ENCODE assay signal across 8 mouse cellular contexts in the genomic region with DNA sequence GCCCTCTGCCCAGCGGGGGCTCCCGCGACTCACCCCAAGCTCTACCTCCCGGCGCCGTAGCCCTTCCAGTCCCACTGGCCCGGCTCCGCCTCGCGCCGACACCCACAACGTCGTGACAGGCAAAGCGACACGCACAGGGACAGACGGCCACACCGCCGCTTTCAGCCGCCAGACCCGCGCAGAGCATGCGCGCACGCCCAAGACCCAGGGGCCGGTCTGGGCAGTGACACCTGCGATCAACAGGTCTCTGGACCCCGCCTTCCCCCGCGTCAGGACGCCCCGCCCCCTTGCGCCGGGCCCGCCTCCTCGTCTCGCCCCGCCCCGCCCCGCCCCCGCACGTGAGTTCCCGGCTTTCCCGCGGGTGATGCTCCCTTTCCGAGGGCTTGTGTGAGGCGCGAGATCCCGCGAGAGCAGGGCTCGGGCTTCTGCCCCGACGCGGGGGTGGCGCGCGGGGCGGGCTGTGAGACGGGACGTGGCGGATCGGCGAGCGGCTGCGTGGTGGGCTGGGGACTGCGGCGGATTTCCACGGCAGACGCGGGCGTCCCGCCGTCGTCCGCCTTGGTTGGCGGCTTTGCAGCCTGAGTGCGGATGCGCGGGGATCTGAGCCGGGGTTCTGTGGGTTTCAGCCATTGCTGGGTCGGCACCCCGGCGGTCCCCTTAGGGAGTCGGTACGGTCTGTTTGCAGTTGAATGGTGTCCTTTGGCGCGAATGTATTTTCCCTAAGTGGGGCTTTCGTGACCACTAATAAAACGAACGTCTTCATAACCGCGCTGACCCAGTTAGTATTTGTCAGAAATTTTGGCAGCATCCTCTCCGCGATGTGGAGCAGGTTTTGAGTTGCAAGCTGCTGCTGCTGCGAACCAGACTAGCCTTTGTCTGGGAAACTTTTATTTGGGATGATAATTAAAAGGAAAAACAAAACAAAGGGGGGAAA. TPM values are rescaled to one million over a fixed set of nuclear protein-coding genes. Genes with fewer than 3 reads are reported as not detected.
A peak's percentile ranks its signal among the peaks of the same experiment; 100 is the strongest.
DNase-seq lines count a peak whose midpoint lies in the region; ATAC-seq and TF ChIP-seq lines count a peak whose summit lies in the region.

A gene (minus strand): TSS at position 262 of the 934 bp plus-strand sequence.

- peak within 1 kb of the TSS; percentile 65 for H3K4me3 ChIP-seq in lung, embryonic 15.5 days
- peak within 1 kb of the TSS; percentile 91 for H3K4me3 ChIP-seq in olfactory bulb, adult 2 months (ENCODE audit: insufficient read depth, low read depth, low read length)

- ATAC-seq in frontal cortex, adult (ENCODE audit: low TSS enrichment): peak; percentile 92
- peak; percentile 84 to 88 for ATAC-seq in hematopoietic stem cell, adult 5-6 weeks (replicated peaks in 1 of 2; ENCODE audit: insufficient read depth in 1 of 2, low FRiP score in 2 of 2, low TSS enrichment in 1 of 2, low read depth in 1 of 2, poor library complexity in 2 of 2, severe bottlenecking in 2 of 2)
- ATAC-seq in lung, embryonic 15.5 days (ENCODE audit: borderline replicate concordance, extremely low read depth, low FRiP score, low TSS enrichment): peak; percentile 96

- H3K36me3 ChIP-seq in lung, embryonic 15.5 days: no peaks in the 10 kb centered on the region

- peak within 1 kb of the TSS; percentile 77 for H3K4me2 ChIP-seq in lung, embryonic 15.5 days

- H3K9ac ChIP-seq in lung, embryonic 15.5 days: peak within 1 kb of the TSS; percentile 85

- peaks cover 23% of the 10 kb centered on the region for H3K4me1 ChIP-seq in lung, embryonic 15.5 days
- H3K4me1 ChIP-seq in olfactory bulb, adult 2 months (ENCODE audit: control insufficient read depth, insufficient read depth, low read length): no peaks in the 10 kb centered on the region

- peak; percentile 96 for TF ChIP-seq POLR2A in olfactory bulb, adult 2 months (IDR thresholded peaks at IDR 0.05; ENCODE audit: insufficient read depth, low read depth, low read length)

- DNase-seq in Muller cell, postnatal 12 days (ENCODE audit: inconsistent ontology term): peak; percentile 99
- peak; percentile 93 for DNase-seq in cerebellum, adult 9-10 months
- DNase-seq in layer of hippocampus, adult 9-10 months (ENCODE audit: low spot score): peak; percentile 79
- DNase-seq in thymus, adult 18-20 months: peak; percentile 79 to 82

- WGBS in lung, embryonic 15.5 days: under 1% methylated on average over 74 of the region's 94 CpGs
- whole genome bisulfite sequencing in olfactory bulb, adult 2 months: under 1% methylated on average over 93 of the region's 94 CpGs

- H3K27ac ChIP-seq in lung, embryonic 15.5 days: peak within 1 kb of the TSS; percentile 93
- peak within 1 kb of the TSS; percentile 93 for H3K27ac ChIP-seq in olfactory bulb, adult 2 months (ENCODE audit: insufficient read depth, low read depth, low read length)

- no peaks in the 10 kb centered on the region for H3K27me3 ChIP-seq in lung, embryonic 15.5 days

- H3K9me3 ChIP-seq in lung, embryonic 15.5 days: no peaks in the 10 kb centered on the region

- TF ChIP-seq CTCF in olfactory bulb, adult 2 months (IDR thresholded peaks at IDR 0.05; ENCODE audit: insufficient read depth, low read depth, low read length): no peak

RNA-seq across cellular contexts. Expression of the gene that starts here (rescaled TPM):
- 14.6 and 18.9 TPM in 2 replicates for total RNA-seq in hematopoietic stem cell, adult 5-6 weeks (2017)
- 6.9 and 8.7 TPM in 2 replicates for polyA plus RNA-seq in lung, embryonic 15.5 days (2015; fragmentation: Nextera tagmentation; extraction: Ambion mirVana)
- polyA plus RNA-seq in olfactory bulb, adult 2 months (2012; ENCODE audit: insufficient read depth, insufficient read length, low replicate concordance, missing spikeins): not detected in 2 replicates

Comparison
In these comparisons a context has a peak if more than half of its experiments do, and no peak if none do; other contexts are left out.
1. Peak in every context shown above with its lines: DNase-seq, ATAC-seq, H3K4me3 ChIP-seq and H3K27ac ChIP-seq.